Mouse (Mus musculus) lung, embryonic 14.5 days (tissue): ENCODE results near the gene Fdx1. TPM values are rescaled to one million over a fixed set of nuclear protein-coding genes. Genes with fewer than 3 reads are reported as not detected.

Experiments
- ATAC-seq: fragments of 200-750 bp; cut with Nextera tagmentation; 2 replicates; pipeline ENCODE4 v1.8.0; 2017; ENCODE audit warnings: mild to moderate bottlenecking, moderate TSS enrichment, moderate library complexity; ENCODE audit not compliant: insufficient read depth
- DNase-seq: peaks from one replicate; pipeline ENCODE4 v3.0.0-alpha.2; 2015
- H3K27ac ChIP-seq: fragments of 300-500 bp; sonication (generic); 2 replicates; pipeline ENCODE4 v1.5.1; 2014; ENCODE audit warnings: low read depth, mild to moderate bottlenecking, moderate library complexity
- H3K27me3 ChIP-seq: fragments of 300-500 bp; sonication (generic); 2 replicates; pipeline ENCODE4 v1.6.1; 2014; ENCODE audit warnings: low read length, control low read depth; ENCODE audit not compliant: insufficient read depth
- H3K36me3 ChIP-seq: fragments of 300-500 bp; sonication (generic); 2 replicates; pipeline ENCODE4 v1.6.1; 2014; ENCODE audit warnings: control low read depth; ENCODE audit not compliant: insufficient read depth
- H3K4me1 ChIP-seq: fragments of 300-500 bp; sonication (generic); 2 replicates; pipeline ENCODE4 v1.6.1; 2014; ENCODE audit warnings: antibody characterized with exemption, control low read depth; ENCODE audit not compliant: insufficient read depth
- H3K4me2 ChIP-seq: fragments of 300-500 bp; sonication (generic); 2 replicates; pipeline ENCODE4 v1.6.1; 2014; ENCODE audit warnings: mild to moderate bottlenecking
- H3K4me3 ChIP-seq: fragments of 300-500 bp; sonication (generic); 2 replicates; pipeline ENCODE4 v1.5.1; 2014; ENCODE audit warnings: low read depth, low read length
- H3K9ac ChIP-seq: fragments of 300-500 bp; sonication (generic); 2 replicates; pipeline ENCODE4 v1.6.1; 2014
- H3K9me3 ChIP-seq: fragments of 300-500 bp; sonication (generic); 2 replicates; pipeline ENCODE4 v1.6.1; 2016; ENCODE audit warnings: low read depth, low read length, control low read depth
- CTCF ChIP-seq: IDR thresholded peaks from 2 replicates; pipeline ENCODE4 v1.5.1; 2016; ENCODE audit warnings: antibody characterized with exemption, low read depth
- WGBS: fragments of 180-500 bp; shearing (Covaris S2); extraction: QIAGEN DNeasy Blood & Tissue Kit; methylation state at CpG from one replicate; pipeline ENCODE4 v1.1.7; 2014; 5-methylcytosine and 5-hydroxymethylcytosine counted together
- polyA plus RNA-seq: library from polyadenylated mRNA; unstranded; fragments of >200 nt; fragmentation: Nextera tagmentation; extraction: Ambion mirVana; gene quantifications from 2 replicates; pipeline ENCODE4 v1.2.1, GENCODE M21; 2014

Fdx1 gene
- polyA plus RNA-seq, 1 experiment from 2014 or later = 98.5 TPM

GRCm38 (mm10) chr9:51960331-51960730 lies 3.0 kb downstream of the Fdx1 start:
- H3K9me3 ChIP-seq = no peaks in the 10 kb centered on the region
- H3K4me2 ChIP-seq = no peak overlapping the region; the same call in 1 of the 2 replicates
- H3K9ac ChIP-seq = no peak overlapping the region
- H3K36me3 ChIP-seq = peaks cover 12% of the 10 kb centered on the region; the same call in 1 of the 2 replicates
- DNase-seq = no peak
- no peak for ATAC-seq
- no peak for TF ChIP-seq CTCF
- H3K4me3 ChIP-seq = no peak overlapping the region
- no peak overlapping the region for H3K27ac ChIP-seq
- 52% methylated on average over 2 of the region's 2 CpGs for WGBS
- no peaks in the 10 kb centered on the region for H3K27me3 ChIP-seq
- H3K4me1 ChIP-seq = 0 out of 2 replicates have a peak, but pooled peaks cover 6% of the 10 kb centered on the region

- ATAC-seq = no peak
- H3K9me3 ChIP-seq = no peaks in the 10 kb centered on the region
These were observed 4.4 kb downstream of the Fdx1 start for GRCm38 (mm10) chr9:51958981-51959380.

GRCm38 (mm10) chr9:51957025-51957424 lies 6.3 kb downstream of the Fdx1 start:
- no peak for ATAC-seq
- Histone ChIP-seq H3K9ac (no peak overlapping the region), H3K27ac (no peak overlapping the region), H3K4me2 (no peak overlapping the region), H3K27me3 (no peaks in the 10 kb centered on the region), H3K36me3 (peaks cover 23% of the 10 kb centered on the region; the same call in 1 of the 2 replicates), H3K9me3 (no peaks in the 10 kb centered on the region), H3K4me3 (no peak overlapping the region), H3K4me1 (0 out of 2 replicates have a peak, but pooled peaks cover 5% of the 10 kb centered on the region)
- no peak for TF ChIP-seq CTCF
- WGBS = 61% methylated on average over 8 of the region's 8 CpGs
- DNase-seq = no peak

More at GRCm38 (mm10) chr9:51958981-51959380, 4.4 kb downstream of the Fdx1 start:
- Histone ChIP-seq H3K9ac (no peak overlapping the region), H3K36me3 (peaks cover 23% of the 10 kb centered on the region; the same call in 1 of the 2 replicates), H3K27ac (no peak overlapping the region), H3K4me2 (no peak overlapping the region), H3K27me3 (no peaks in the 10 kb centered on the region), H3K4me3 (no peak overlapping the region), H3K4me1 (0 out of 2 replicates have a peak, but pooled peaks cover 6% of the 10 kb centered on the region)
- TF ChIP-seq CTCF = no peak
- DNase-seq = no peak

GRCm38 (mm10) chr9:51956484-51956883 lies 6.9 kb downstream of the Fdx1 start:
- peaks cover 23% of the 10 kb centered on the region; the same call in 1 of the 2 replicates for H3K36me3 ChIP-seq
- no peak overlapping the region for H3K27ac ChIP-seq
- no peaks in the 10 kb centered on the region for H3K9me3 ChIP-seq
- no peak for ATAC-seq
- DNase-seq = no peak
- H3K4me1 ChIP-seq = no peaks in the 10 kb centered on the region
- WGBS = 64% methylated on average over 2 of the region's 2 CpGs
- H3K4me3 ChIP-seq = no peak overlapping the region
- H3K9ac ChIP-seq = no peak overlapping the region
- no peak overlapping the region for H3K4me2 ChIP-seq
- no peak for TF ChIP-seq CTCF
- H3K27me3 ChIP-seq = no peaks in the 10 kb centered on the region

- Histone ChIP-seq H3K27me3 (no peaks in the 10 kb centered on the region), H3K36me3 (peaks cover 41% of the 10 kb centered on the region; the same call in 1 of the 2 replicates), H3K9ac (no peak overlapping the region), H3K9me3 (no peaks in the 10 kb centered on the region), H3K27ac (no peak overlapping the region), H3K4me3 (no peak overlapping the region), H3K4me1 (no peaks in the 10 kb centered on the region), H3K4me2 (no peak overlapping the region)
- DNase-seq (peak; percentile 88), ATAC-seq (no peak)
- peak; percentile 60 for TF ChIP-seq CTCF
- WGBS = 38% methylated on average over 2 of the region's 2 CpGs
These were observed 12.0 kb downstream of the Fdx1 start for GRCm38 (mm10) chr9:51951337-51951736.

GRCm38 (mm10) chr9:51950667-51951066 lies 12.7 kb downstream of the Fdx1 start:
- no peak overlapping the region for H3K4me3 ChIP-seq
- no peaks in the 10 kb centered on the region for H3K4me1 ChIP-seq
- 51% methylated on average over 1 of the region's 1 CpGs for WGBS
- no peak overlapping the region for H3K9ac ChIP-seq
- DNase-seq (no peak), ATAC-seq (no peak)
- H3K36me3 ChIP-seq = peaks cover 40% of the 10 kb centered on the region; the same call in 1 of the 2 replicates
- no peak for TF ChIP-seq CTCF
- H3K27me3 ChIP-seq = no peaks in the 10 kb centered on the region
- H3K4me2 ChIP-seq = no peak overlapping the region
- H3K9me3 ChIP-seq = no peaks in the 10 kb centered on the region
- H3K27ac ChIP-seq = no peak overlapping the region

- Histone ChIP-seq H3K4me2 (no peak overlapping the region), H3K9ac (no peak overlapping the region), H3K4me3 (no peak overlapping the region), H3K27me3 (no peaks in the 10 kb centered on the region), H3K36me3 (peaks cover 40% of the 10 kb centered on the region; the same call in 1 of the 2 replicates), H3K4me1 (no peaks in the 10 kb centered on the region), H3K9me3 (no peaks in the 10 kb centered on the region), H3K27ac (no peak overlapping the region)
- no peak for TF ChIP-seq CTCF
- ATAC-seq (no peak), DNase-seq (no peak)
- 86% methylated on average over 3 of the region's 3 CpGs for WGBS
These were observed 13.1 kb downstream of the Fdx1 start for GRCm38 (mm10) chr9:51950225-51950624.
